Mouse (Mus musculus): ENCODE results near the gene Efhc1. TPM values are rescaled to one million over a fixed set of nuclear protein-coding genes. Genes with fewer than 3 reads are reported as not detected.

Efhc1 gene
- polyA plus RNA-seq, 1 experiment: 0.13 TPM

GRCm38 (mm10) chr1:20925926-20926325, 25.5 kb upstream of the Efhc1 start:
- Histone ChIP-seq H3K4me3 (no peak overlapping the region), H3K79me2 (ENCODE audit: control insufficient read depth, insufficient read depth) (no peaks in the 10 kb centered on the region), H3K4me2 (ENCODE audit: low read depth) (no peak overlapping the region), H3K36me3 (ENCODE audit: control insufficient read depth, insufficient read depth) (no peaks in the 10 kb centered on the region), H3K27me3 (ENCODE audit: control insufficient read depth, insufficient read depth, insufficient read length) (no peaks in the 10 kb centered on the region), H3ac (ENCODE audit: control insufficient read depth, insufficient read length) (no peak overlapping the region)
- TF ChIP-seq REST (IDR thresholded peaks at IDR 0.05; ENCODE audit: insufficient read depth, insufficient read length): no peak
- no peak for TF ChIP-seq MAX (IDR thresholded peaks at IDR 0.05; ENCODE audit: low read depth)
- TF ChIP-seq CEBPB (IDR thresholded peaks at IDR 0.05; ENCODE audit: insufficient read depth, poor library complexity, severe bottlenecking): no peak
- TF ChIP-seq SRF (IDR thresholded peaks at IDR 0.05; ENCODE audit: control insufficient read depth, insufficient read length, low read depth): no peak

- no peaks in the 10 kb centered on the region for H3K27me3 ChIP-seq (ENCODE audit: control insufficient read depth, insufficient read depth, insufficient read length)
- no peaks in the 10 kb centered on the region for H3K79me2 ChIP-seq (ENCODE audit: control insufficient read depth, insufficient read depth)
- no peak overlapping the region for H3K4me3 ChIP-seq
- H3K4me2 ChIP-seq (ENCODE audit: low read depth): no peak overlapping the region
- no peak overlapping the region for H3ac ChIP-seq (ENCODE audit: control insufficient read depth, insufficient read length)
- TF ChIP-seq TCF3 (IDR thresholded peaks at IDR 0.05; ENCODE audit: insufficient read length, low read depth): no peak
- no peak for TF ChIP-seq MAX (IDR thresholded peaks at IDR 0.05; ENCODE audit: low read depth)
- TF ChIP-seq E2F4 (IDR thresholded peaks at IDR 0.05; ENCODE audit: insufficient read depth): no peak
- no peak for TF ChIP-seq POLR2A (IDR thresholded peaks at IDR 0.05; ENCODE audit: insufficient read length, low read depth)
- no peak for TF ChIP-seq CEBPB (IDR thresholded peaks at IDR 0.05; ENCODE audit: insufficient read depth, poor library complexity, severe bottlenecking)
- TF ChIP-seq MYOG (IDR thresholded peaks at IDR 0.05; ENCODE audit: control insufficient read depth in 1 of 3, insufficient read depth in 1 of 3, insufficient read length in 2 of 3, low read depth in 2 of 3): no peak
- no peak for TF ChIP-seq USF1 (IDR thresholded peaks at IDR 0.05; ENCODE audit: low read depth)
- no peak for TF ChIP-seq TCF12 (IDR thresholded peaks at IDR 0.05; ENCODE audit: insufficient read depth, poor library complexity, severe bottlenecking)
- no peak for TF ChIP-seq POLR2AphosphoS2 (IDR thresholded peaks at IDR 0.05; ENCODE audit: insufficient read length, low read depth)
- TF ChIP-seq REST (IDR thresholded peaks at IDR 0.05; ENCODE audit: insufficient read depth, insufficient read length): no peak
- TF ChIP-seq SRF (IDR thresholded peaks at IDR 0.05; ENCODE audit: control insufficient read depth, insufficient read length, low read depth): no peak
- TF ChIP-seq MYOD1 (IDR thresholded peaks at IDR 0.05; ENCODE audit: control insufficient read depth in 1 of 3, insufficient read length in 2 of 3, low read depth in 2 of 3): no peak
- H3K36me3 ChIP-seq (ENCODE audit: control insufficient read depth, insufficient read depth): no peaks in the 10 kb centered on the region
Measured at GRCm38 (mm10) chr1:20926376-20926775, 25.1 kb upstream of the Efhc1 start.

- Histone ChIP-seq H3K36me3 (ENCODE audit: control insufficient read depth, insufficient read depth) (no peaks in the 10 kb centered on the region), H3K4me2 (ENCODE audit: low read depth) (no peak overlapping the region), H3K4me3 (no peak overlapping the region), H3ac (ENCODE audit: control insufficient read depth, insufficient read length) (no peak overlapping the region), H3K79me2 (ENCODE audit: control insufficient read depth, insufficient read depth) (no peaks in the 10 kb centered on the region), H3K27me3 (ENCODE audit: control insufficient read depth, insufficient read depth, insufficient read length) (no peaks in the 10 kb centered on the region)
- TF ChIP-seq E2F4 (IDR thresholded peaks at IDR 0.05; ENCODE audit: insufficient read depth): no peak
- TF ChIP-seq SRF (IDR thresholded peaks at IDR 0.05; ENCODE audit: control insufficient read depth, insufficient read length, low read depth): no peak
Measured at GRCm38 (mm10) chr1:20928487-20928886, 22.9 kb upstream of the Efhc1 start.

GRCm38 (mm10) chr1:20933457-20933856, 18.0 kb upstream of the Efhc1 start:
- H3ac ChIP-seq (ENCODE audit: control insufficient read depth, insufficient read length): no peak overlapping the region
- H3K27me3 ChIP-seq (ENCODE audit: control insufficient read depth, insufficient read depth, insufficient read length): no peaks in the 10 kb centered on the region
- no peak overlapping the region for H3K4me2 ChIP-seq (ENCODE audit: low read depth)
- TF ChIP-seq TCF3 (IDR thresholded peaks at IDR 0.05; ENCODE audit: insufficient read length, low read depth): no peak
- TF ChIP-seq POLR2A (IDR thresholded peaks at IDR 0.05; ENCODE audit: insufficient read length, low read depth): no peak
- TF ChIP-seq CEBPB (IDR thresholded peaks at IDR 0.05; ENCODE audit: insufficient read depth, poor library complexity, severe bottlenecking): no peak
- no peaks in the 10 kb centered on the region for H3K36me3 ChIP-seq (ENCODE audit: control insufficient read depth, insufficient read depth)
- no peaks in the 10 kb centered on the region for H3K79me2 ChIP-seq (ENCODE audit: control insufficient read depth, insufficient read depth)
- H3K4me3 ChIP-seq: no peak overlapping the region

GRCm38 (mm10) chr1:20935106-20935505, 16.3 kb upstream of the Efhc1 start:
- Histone ChIP-seq H3K27me3 (ENCODE audit: control insufficient read depth, insufficient read depth, insufficient read length) (no peaks in the 10 kb centered on the region), H3ac (ENCODE audit: control insufficient read depth, insufficient read length) (no peak overlapping the region), H3K4me2 (ENCODE audit: low read depth) (no peak overlapping the region)

More at GRCm38 (mm10) chr1:20935106-20935505, 16.3 kb upstream of the Efhc1 start:
- H3K4me3 ChIP-seq: no peak overlapping the region
- TF ChIP-seq USF1 (IDR thresholded peaks at IDR 0.05; ENCODE audit: low read depth) (no peak), POLR2A (IDR thresholded peaks at IDR 0.05; ENCODE audit: insufficient read length, low read depth) (no peak), MYOG (IDR thresholded peaks at IDR 0.05; ENCODE audit: control insufficient read depth in 1 of 3, insufficient read depth in 1 of 3, insufficient read length in 2 of 3, low read depth in 2 of 3) (no peak), MYOD1 (IDR thresholded peaks at IDR 0.05; ENCODE audit: control insufficient read depth in 1 of 3, insufficient read length in 2 of 3, low read depth in 2 of 3) (no peak), POLR2AphosphoS2 (IDR thresholded peaks at IDR 0.05; ENCODE audit: insufficient read length, low read depth) (no peak), MAX (IDR thresholded peaks at IDR 0.05; ENCODE audit: low read depth) (no peak), E2F4 (IDR thresholded peaks at IDR 0.05; ENCODE audit: insufficient read depth) (no peak), TCF3 (IDR thresholded peaks at IDR 0.05; ENCODE audit: insufficient read length, low read depth) (no peak), SRF (IDR thresholded peaks at IDR 0.05; ENCODE audit: control insufficient read depth, insufficient read length, low read depth) (no peak), REST (IDR thresholded peaks at IDR 0.05; ENCODE audit: insufficient read depth, insufficient read length) (no peak)
- no peaks in the 10 kb centered on the region for H3K36me3 ChIP-seq (ENCODE audit: control insufficient read depth, insufficient read depth)
- H3K79me2 ChIP-seq (ENCODE audit: control insufficient read depth, insufficient read depth): no peaks in the 10 kb centered on the region

Measured in myocyte (in vitro differentiated cells).